Mouse (Mus musculus) hindbrain, embryonic 10.5 days (tissue): ENCODE measurements at regions not wholly inside any gene's neighbourhood (a gene's known extent, or its start where the extent isn't known, plus 50 kb on each side); places are given as distances from the start of the nearest gene placed in this dataset.
A peak's percentile ranks its signal among the peaks of the same experiment; 100 is the strongest.
"Not testable (repeated sequence)": the region's sequence is repeated elsewhere in the genome, so short reads cannot be mapped to it uniquely, and the experiment has no call there.

Experiments
- DNase-seq: peaks from one replicate; pipeline ENCODE4 v3.0.0-alpha.2; 2017; ENCODE audit warnings: low spot score
- H3K27ac ChIP-seq: fragments of 300-500 bp; sonication (generic); 2 replicates; pipeline ENCODE4 v1.5.1; 2016; ENCODE audit warnings: mild to moderate bottlenecking, moderate library complexity
- H3K27me3 ChIP-seq: fragments of 300-500 bp; sonication (generic); 2 replicates; pipeline ENCODE4 v1.6.1; 2016; ENCODE audit warnings: mild to moderate bottlenecking; ENCODE audit not compliant: poor library complexity, insufficient read depth, severe bottlenecking
- H3K36me3 ChIP-seq: fragments of 300-500 bp; sonication (generic); 2 replicates; pipeline ENCODE4 v1.6.1; 2016; ENCODE audit warnings: mild to moderate bottlenecking, moderate library complexity
- H3K4me1 ChIP-seq: fragments of 300-500 bp; sonication (generic); replicated peaks from 2 replicates; pipeline ENCODE4 v1.6.1; 2016; ENCODE audit warnings: mild to moderate bottlenecking
- H3K4me3 ChIP-seq: fragments of 300-500 bp; sonication (generic); 2 replicates; pipeline ENCODE4 v1.5.1; 2016; ENCODE audit warnings: mild to moderate bottlenecking, moderate library complexity
- H3K9me3 ChIP-seq: fragments of 300-500 bp; sonication (generic); 2 replicates; pipeline ENCODE4 v1.6.1; 2016; ENCODE audit warnings: mild to moderate bottlenecking, moderate library complexity
- WGBS: fragments of 180-500 bp; shearing (Covaris S2); methylation state at CpG from one replicate; pipeline ENCODE4 v1.1.7; 2016; 5-methylcytosine and 5-hydroxymethylcytosine counted together

DNA sequence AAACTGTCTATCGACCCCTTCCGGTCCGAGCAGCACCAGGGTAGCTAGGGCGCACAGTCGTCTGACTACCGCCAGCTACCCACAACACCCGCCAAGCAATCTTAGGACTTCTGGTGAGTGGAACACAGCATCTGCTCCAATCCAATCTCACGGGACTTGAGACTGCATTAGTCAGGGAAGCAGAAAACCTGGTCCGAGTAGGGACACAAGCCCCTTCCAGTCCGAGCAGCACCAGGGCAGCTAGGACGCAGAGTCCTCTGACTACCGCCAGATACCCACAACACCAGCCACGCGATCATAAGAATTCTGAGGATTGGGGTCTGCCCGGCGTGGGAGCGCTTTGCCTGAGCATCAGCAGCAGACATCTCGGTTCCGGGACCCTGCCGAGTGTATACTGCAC, 79.6 kb downstream of the Gm10715 start:
- H3K4me3 ChIP-seq, DNase-seq, H3K27me3 ChIP-seq, H3K4me1 ChIP-seq, H3K36me3 ChIP-seq, H3K27ac ChIP-seq: not testable (repeated sequence)
- 93% methylated on average over 20 of the region's 20 CpGs for WGBS
- H3K9me3 ChIP-seq = peaks cover 48% of the 10 kb centered on the region

DNA sequence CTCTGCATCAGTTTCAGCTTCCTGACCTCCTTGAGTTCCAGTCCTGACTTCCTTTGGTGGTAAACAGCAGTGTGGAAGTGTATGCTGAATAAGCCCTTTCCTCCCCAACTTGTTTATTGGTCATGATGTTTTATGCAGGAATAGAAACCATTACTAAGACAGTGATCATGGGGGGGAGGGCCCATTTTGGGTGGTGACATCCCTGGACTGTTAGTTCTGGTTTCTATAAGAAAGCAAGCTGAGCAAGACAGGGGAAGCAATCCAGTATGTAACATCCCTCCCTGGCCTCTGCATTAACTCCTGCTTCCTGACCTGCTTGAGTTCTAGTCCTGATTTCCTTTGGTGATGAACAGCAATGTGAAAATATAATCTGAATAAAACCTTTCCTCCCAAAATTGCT, 124.5 kb downstream of the Gm10715 start:
- Histone ChIP-seq H3K4me1 (no peaks in the 10 kb centered on the region), H3K27ac (no peak overlapping the region), H3K36me3 (no peaks in the 10 kb centered on the region), H3K9me3 (peaks cover 68% of the 10 kb centered on the region), H3K4me3 (no peak overlapping the region), H3K27me3 (no peaks in the 10 kb centered on the region)
- no peak for DNase-seq

DNA sequence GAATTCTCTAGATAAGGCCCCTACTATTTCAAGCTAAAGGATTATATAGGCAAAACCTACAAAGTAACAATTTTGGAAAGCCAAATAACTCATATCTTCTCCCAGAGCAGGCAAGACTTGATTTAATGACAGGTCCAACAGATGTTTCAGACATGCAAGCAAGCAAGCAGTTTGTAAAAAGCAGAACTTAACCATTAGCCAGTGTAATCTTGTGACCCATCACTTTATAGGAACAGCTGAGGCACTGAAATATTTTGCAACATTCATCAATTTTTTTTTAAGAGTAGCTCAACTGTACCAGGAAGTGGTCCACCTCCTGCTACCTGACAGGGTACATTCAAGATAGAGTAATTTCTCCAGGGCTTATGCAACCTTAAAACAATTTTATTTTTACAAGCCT, 147.7 kb downstream of the Gm10715 start:
- DNase-seq = no peak
- peaks cover 73% of the 10 kb centered on the region for H3K9me3 ChIP-seq

DNA sequence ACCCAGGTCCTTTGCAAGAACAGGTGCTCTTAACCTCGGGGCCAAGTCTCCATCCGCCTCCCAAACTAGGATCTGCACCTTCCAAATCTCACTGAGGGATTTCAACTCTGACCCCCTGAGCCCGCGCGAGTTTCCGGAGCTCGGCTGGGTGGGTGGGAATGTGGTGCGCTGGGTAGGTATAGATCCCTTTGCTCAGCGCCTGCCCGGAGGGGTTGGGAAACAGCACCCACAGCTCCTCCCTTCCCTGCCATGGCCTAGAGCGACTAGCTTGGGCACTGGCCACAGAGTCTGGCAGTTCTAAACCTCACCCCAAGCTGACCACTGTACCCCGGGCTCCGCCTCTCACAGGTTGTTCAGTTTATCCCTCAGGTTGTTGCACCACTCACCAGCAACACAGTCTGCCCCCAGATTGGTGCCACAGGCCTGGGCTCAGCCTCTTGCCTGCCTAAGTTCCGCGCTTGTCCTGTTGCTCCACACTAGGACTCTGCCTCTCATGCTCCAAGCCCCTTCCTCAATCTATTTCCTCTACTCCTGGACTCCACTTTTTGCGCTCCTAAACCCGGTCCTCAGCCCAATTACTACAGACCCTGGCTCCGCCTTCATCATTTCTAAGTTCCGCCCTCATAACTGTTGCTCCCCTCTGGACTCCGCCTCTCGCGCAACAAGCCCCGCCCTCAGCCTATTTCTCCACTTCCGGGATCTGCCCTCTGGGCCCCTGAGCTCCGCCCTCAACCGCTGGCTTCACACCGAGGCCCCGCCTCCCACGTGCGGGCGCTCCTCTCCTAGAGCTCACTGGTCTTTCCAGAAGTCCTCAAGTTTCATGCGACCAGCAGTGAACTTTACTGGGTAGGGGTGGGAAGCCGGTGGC, 135.6 kb upstream of the Alkbh8 start:
- 33% methylated on average over 33 of the region's 33 CpGs for WGBS
- no peak for DNase-seq
- Histone ChIP-seq H3K27me3 (no peaks in the 10 kb centered on the region), H3K4me3 (no peak overlapping the region), H3K27ac (no peak overlapping the region), H3K9me3 (peaks cover 55% of the 10 kb centered on the region), H3K4me1 (no peaks in the 10 kb centered on the region), H3K36me3 (no peaks in the 10 kb centered on the region)

More for the DNA sequence above, 147.7 kb downstream of the Gm10715 start:
- H3K27me3 ChIP-seq = no peaks in the 10 kb centered on the region
- H3K4me3 ChIP-seq = no peak overlapping the region
- no peaks in the 10 kb centered on the region for H3K36me3 ChIP-seq
- H3K4me1 ChIP-seq = no peaks in the 10 kb centered on the region
- no peak overlapping the region for H3K27ac ChIP-seq

- H3K4me1 ChIP-seq, H3K4me3 ChIP-seq, H3K27me3 ChIP-seq, DNase-seq, H3K27ac ChIP-seq, H3K36me3 ChIP-seq: not testable (repeated sequence)
- whole genome bisulfite sequencing = 52% methylated on average over 16 of the region's 16 CpGs
- H3K9me3 ChIP-seq = peaks cover 57% of the 10 kb centered on the region
Measured at GRCm38 (mm10) chr9:3200019-3200347, 135.0 kb upstream of the Alkbh8 start.

GRCm38 (mm10) chr9:3208120-3208519, 126.8 kb upstream of the Alkbh8 start:
- peaks cover 37% of the 10 kb centered on the region for H3K9me3 ChIP-seq
- H3K27ac ChIP-seq, H3K36me3 ChIP-seq, H3K27me3 ChIP-seq, DNase-seq, H3K4me3 ChIP-seq, H3K4me1 ChIP-seq: not testable (repeated sequence)
- WGBS = 92% methylated on average over 1 of the region's 1 CpGs

DNA sequence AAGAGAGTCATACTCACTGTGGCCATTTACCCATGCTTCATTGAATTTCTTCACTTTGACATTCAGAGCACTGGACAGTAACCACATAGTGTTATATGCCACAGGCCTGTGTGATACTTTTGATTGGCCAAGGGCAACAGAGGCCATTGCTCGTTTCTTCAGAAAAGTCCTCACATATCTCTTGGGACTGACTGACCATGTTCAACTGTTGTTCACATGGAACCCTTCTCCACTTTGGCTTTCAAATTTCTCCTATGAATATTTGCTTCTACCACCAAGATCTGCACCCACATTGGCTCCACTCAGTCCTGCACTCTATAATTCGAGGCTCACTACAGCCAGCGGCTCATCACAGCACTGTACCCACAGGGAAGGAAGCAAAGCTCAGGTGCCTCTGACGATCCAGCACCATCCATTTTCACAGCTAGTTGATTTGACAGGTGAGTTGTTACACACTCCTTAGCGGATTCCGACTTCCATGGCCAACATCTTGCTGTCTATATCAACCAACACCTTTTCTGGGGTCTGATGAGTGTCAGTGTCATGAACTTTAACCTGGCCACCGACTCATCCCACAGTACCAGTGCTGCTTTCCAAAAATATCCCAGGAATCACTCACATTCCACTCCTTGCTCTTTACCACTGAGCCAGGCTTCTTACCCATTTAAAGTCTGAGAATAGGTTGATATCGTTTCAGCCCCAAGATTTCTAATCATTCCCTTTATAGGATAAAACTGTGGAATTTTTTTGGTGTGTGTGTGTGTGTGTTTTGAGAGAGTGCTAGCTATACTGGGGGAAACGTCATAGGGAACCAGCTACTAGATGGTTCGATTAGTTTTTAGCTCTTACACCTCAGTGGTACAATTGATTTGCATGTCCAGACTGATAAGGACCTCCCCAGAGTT, 76.3 kb upstream of the Alkbh8 start:
- DNase-seq = peak; percentile 94
- no peak overlapping the region for H3K27ac ChIP-seq
- WGBS = 66% methylated on average over 10 of the region's 10 CpGs
- no peaks in the 10 kb centered on the region for H3K4me1 ChIP-seq
- no peaks in the 10 kb centered on the region for H3K36me3 ChIP-seq
- H3K27me3 ChIP-seq = no peaks in the 10 kb centered on the region
- no peak overlapping the region for H3K4me3 ChIP-seq
- H3K9me3 ChIP-seq = peaks cover 89% of the 10 kb centered on the region

DNA sequence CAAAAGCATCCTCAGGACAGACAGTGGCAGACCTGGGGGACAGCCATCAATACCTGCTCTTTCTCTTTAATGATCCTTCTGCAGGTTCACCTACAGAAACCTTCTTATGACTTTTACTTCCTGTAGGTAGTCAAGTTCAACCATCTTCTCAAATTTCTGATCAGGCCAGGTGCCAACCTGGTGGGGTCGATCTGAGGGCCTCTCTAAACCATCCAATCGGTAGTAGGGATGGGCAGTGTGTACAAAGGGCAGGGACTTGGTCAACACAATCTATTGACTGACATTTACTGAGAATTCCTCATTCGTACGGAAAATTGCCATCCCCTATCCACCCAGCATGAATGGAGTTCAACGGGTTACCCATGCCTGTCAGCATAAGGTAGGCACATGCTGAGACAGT, 74.8 kb upstream of the Alkbh8 start:
- DNase-seq = no peak
- WGBS = 82% methylated on average over 5 of the region's 5 CpGs
- Histone ChIP-seq H3K36me3 (no peaks in the 10 kb centered on the region), H3K27me3 (no peaks in the 10 kb centered on the region), H3K4me3 (no peak overlapping the region), H3K4me1 (no peaks in the 10 kb centered on the region), H3K9me3 (peaks cover 88% of the 10 kb centered on the region), H3K27ac (no peak overlapping the region)

GRCm38 (mm10) chr9:3260860-3261259, 74.1 kb upstream of the Alkbh8 start:
- DNase-seq = no peak
- Histone ChIP-seq H3K4me3 (no peak overlapping the region), H3K27me3 (no peaks in the 10 kb centered on the region), H3K4me1 (no peaks in the 10 kb centered on the region), H3K9me3 (peaks cover 93% of the 10 kb centered on the region), H3K27ac (no peak overlapping the region), H3K36me3 (no peaks in the 10 kb centered on the region)
- WGBS = 89% methylated on average over 2 of the region's 2 CpGs

GRCm38 (mm10) chr9:3264467-3264866, 70.5 kb upstream of the Alkbh8 start:
- Histone ChIP-seq H3K4me1 (no peaks in the 10 kb centered on the region), H3K9me3 (peaks cover 82% of the 10 kb centered on the region), H3K27me3 (no peaks in the 10 kb centered on the region), H3K4me3 (no peak overlapping the region), H3K27ac (no peak overlapping the region), H3K36me3 (no peaks in the 10 kb centered on the region)
- DNase-seq = no peak

DNA sequence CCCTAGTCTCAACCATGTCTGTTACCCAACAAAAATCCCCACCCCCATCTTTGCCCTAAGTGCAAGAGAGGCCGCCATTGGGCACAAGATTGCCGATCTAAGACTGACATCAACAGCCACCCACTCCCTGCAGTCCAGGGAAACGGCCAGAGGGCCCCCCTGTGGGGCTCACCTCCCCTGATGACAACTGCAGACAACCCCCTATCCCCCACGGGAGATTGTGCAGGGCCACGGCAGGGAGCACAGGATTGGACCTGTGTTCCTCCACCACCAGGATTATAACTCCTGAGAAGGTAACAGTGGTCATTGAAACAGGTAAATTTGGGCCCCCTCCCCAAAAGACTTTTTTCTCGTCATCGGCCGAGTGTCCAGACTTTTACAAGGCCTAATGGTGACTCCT, 54.4 kb upstream of the Alkbh8 start:
- H3K36me3 ChIP-seq, H3K27me3 ChIP-seq, H3K27ac ChIP-seq, DNase-seq, H3K4me1 ChIP-seq, H3K4me3 ChIP-seq: not testable (repeated sequence)
- peaks cover 59% of the 10 kb centered on the region for H3K9me3 ChIP-seq
- WGBS = 85% methylated on average over 8 of the region's 8 CpGs

DNA sequence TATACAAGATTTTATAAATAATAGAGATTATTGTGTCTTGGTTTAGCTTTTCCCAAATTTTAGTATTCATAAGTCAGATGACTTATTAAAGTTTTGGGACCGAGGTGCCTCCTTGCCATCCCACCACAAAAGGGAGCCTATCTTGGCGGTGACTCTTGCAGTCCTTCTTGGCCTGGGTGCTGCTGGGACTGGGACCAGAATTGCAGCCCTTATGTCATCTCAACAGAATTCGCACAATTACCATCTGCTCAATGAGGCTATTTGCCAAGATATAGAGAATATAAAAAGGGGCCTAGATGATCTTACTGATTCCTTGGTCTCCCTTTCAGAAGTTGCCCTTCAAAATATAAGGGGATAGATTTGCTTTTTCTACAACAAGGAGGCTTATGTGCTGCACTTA, 53.0 kb upstream of the Alkbh8 start:
- H3K4me1 ChIP-seq, H3K27me3 ChIP-seq, H3K36me3 ChIP-seq, DNase-seq, H3K4me3 ChIP-seq, H3K27ac ChIP-seq: not testable (repeated sequence)
- WGBS = 93% methylated on average over 3 of the region's 3 CpGs
- peaks cover 46% of the 10 kb centered on the region for H3K9me3 ChIP-seq

- not testable (repeated sequence) for H3K27ac ChIP-seq, DNase-seq, H3K4me1 ChIP-seq, H3K36me3 ChIP-seq, H3K27me3 ChIP-seq, H3K4me3 ChIP-seq
- H3K9me3 ChIP-seq = peaks cover 35% of the 10 kb centered on the region
- WGBS = 91% methylated on average over 9 of the region's 9 CpGs
Measured at GRCm38 (mm10) chr9:3283381-3283780, 51.6 kb upstream of the Alkbh8 start.
